Mouse (Mus musculus) CH12F3 (cell line): ENCODE data around the gene Cldn10.

Experiments used
- in situ Hi-C: fragments of 300-500 bp; cut with MboI; formaldehyde crosslinking; loops from 2 replicates; pipeline ENCODE4 v1.14.3; 2020; ENCODE audit warnings: low sequenced_read_pairs

The Cldn10 gene

GRCm38 (mm10) chr14:118903867-118904562, 116.3 kb downstream of the Cldn10 start:
- in situ Hi-C loops: no loop called here

GRCm38 (mm10) chr14:118907592-118907991, 119.9 kb downstream of the Cldn10 start:
- in situ Hi-C loops: no loop called here

GRCm38 (mm10) chr14:118909872-118910271, 122.2 kb downstream of the Cldn10 start:
- in situ Hi-C loops: no loop called here

GRCm38 (mm10) chr14:118910332-118911222, 122.9 kb downstream of the Cldn10 start:
- in situ Hi-C loops: no loop called here

GRCm38 (mm10) chr14:118911521-118911920, 123.8 kb downstream of the Cldn10 start:
- in situ Hi-C loops: no loop called here

GRCm38 (mm10) chr14:118913651-118914050, 125.9 kb downstream of the Cldn10 start:
- in situ Hi-C loops: no loop called here

GRCm38 (mm10) chr14:118919025-118919424, 131.3 kb downstream of the Cldn10 start:
- in situ Hi-C loops: no loop called here

- in situ Hi-C loops: no loop called here
These were observed 132.9 kb downstream of the Cldn10 start for GRCm38 (mm10) chr14:118920654-118921053.

- in situ Hi-C loops: no loop called here
These were observed 134.5 kb downstream of the Cldn10 start for GRCm38 (mm10) chr14:118922251-118922650.

- in situ Hi-C loops: no loop called here
These were observed 135.0 kb downstream of the Cldn10 start for GRCm38 (mm10) chr14:118922667-118923184.
